Mouse (Mus musculus): ENCODE data around the gene Zfp605. TPM values are rescaled to one million over a fixed set of nuclear protein-coding genes. Genes with fewer than 3 reads are reported as not detected.

The Zfp605 gene
- total and polyA plus RNA-seq, 2 experiments from 2014 or later: 7.2 to 14.3 TPM

DNA sequence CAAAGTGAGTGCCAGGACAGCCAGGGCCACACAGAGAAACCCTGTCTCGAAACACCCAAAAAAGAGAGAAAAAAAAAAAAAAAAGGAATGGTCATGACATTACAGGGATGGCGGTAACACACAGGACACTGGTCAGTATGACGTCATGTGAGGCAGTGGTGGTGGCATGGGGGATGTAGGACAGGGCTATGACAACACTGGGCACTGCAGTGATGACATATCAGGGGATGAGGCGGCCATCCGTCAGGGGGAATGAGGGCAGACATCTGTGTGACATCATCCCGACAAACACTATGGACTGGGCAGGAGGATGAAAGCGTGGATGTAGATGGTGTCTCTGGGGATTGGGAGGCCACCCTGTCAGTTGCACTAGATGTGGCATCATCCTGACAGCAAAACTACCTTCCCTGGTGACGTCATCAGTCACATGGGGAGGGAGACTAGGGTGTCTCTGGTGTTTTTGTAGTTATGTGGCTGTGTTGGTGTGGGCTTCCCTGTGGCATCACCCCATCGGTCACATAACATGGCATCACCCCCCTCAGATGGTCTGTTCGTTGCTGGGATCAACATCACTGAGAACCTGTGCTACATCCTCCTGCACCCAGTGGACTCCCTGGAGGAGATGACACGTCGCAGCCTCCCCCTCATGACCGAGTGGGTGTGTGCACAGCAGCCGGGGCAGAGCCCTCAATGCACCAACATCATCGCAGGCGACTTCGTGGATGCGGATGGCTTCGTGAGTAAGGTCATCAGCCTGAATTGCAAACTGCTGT is 6.9 kb upstream of the Zfp605 start:
- peaks cover 32% of the 10 kb centered on the region for H3K36me3 ChIP-seq (ENCODE audit: insufficient read depth, low read length)
- no peak for ATAC-seq
- H3K4me2 ChIP-seq (ENCODE audit: low read depth, low read length): no peak overlapping the region
- WGBS: 95% methylated on average over 19 of the region's 19 CpGs
- H3K4me3 ChIP-seq (ENCODE audit: low read length): no peak overlapping the region
- H3K9ac ChIP-seq (replicated peaks; ENCODE audit: low read length): no peak overlapping the region
- TF ChIP-seq CTCF (IDR thresholded peaks at IDR 0.05; ENCODE audit: low read depth): no peak
- H3K27me3 ChIP-seq (ENCODE audit: insufficient read depth, low read length): no peaks in the 10 kb centered on the region
- H3K9me3 ChIP-seq (ENCODE audit: low read length): no peaks in the 10 kb centered on the region
- H3K4me1 ChIP-seq (ENCODE audit: insufficient read depth, low read length): peaks cover 18% of the 10 kb centered on the region
- H3K27ac ChIP-seq: no peak overlapping the region
- DNase-seq (ENCODE audit: low spot score): no peak

DNA sequence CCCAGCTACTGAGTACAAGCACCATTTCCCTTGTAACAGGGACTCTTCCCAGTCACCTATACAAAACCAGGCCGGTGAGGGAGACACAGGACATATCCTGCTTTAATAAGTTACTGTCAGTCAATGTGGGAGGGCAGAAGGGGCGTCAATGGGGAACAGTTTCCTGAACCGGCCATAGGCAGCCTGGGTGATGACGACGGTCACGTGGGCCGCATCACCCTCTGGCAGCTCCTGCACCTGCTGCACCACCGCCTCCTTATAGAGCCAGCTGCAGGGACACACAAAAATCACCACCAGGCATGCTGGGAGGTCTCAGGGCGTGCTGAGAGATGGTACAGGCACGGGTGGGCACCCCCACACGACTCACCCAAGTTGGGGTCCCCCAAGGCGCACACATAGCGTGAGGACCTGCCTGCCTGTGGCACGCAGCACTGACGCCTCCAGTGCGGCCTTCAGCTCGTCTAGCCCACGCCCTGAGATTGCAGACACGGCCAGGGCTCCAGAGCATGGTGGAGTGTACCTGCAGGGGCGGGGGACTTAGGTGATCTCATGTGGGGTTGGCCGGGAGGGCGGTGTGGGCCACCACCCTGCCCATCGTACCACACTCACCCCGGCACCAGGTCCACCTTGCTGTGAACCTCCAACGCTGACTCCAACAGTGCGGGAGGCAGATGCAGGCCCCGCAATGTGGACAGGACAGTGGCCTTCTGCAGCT is 5.8 kb upstream of the Zfp605 start:
- H3K36me3 ChIP-seq (ENCODE audit: insufficient read depth, low read length): peaks cover 32% of the 10 kb centered on the region
- peaks cover 18% of the 10 kb centered on the region for H3K4me1 ChIP-seq (ENCODE audit: insufficient read depth, low read length)
- H3K9ac ChIP-seq (replicated peaks; ENCODE audit: low read length): no peak overlapping the region
- no peaks in the 10 kb centered on the region for H3K27me3 ChIP-seq (ENCODE audit: insufficient read depth, low read length)
- 96% methylated on average over 27 of the region's 27 CpGs for WGBS
- no peak overlapping the region for H3K27ac ChIP-seq
- H3K4me2 ChIP-seq (ENCODE audit: low read depth, low read length): no peak overlapping the region
- DNase-seq (ENCODE audit: low spot score): no peak
- no peaks in the 10 kb centered on the region for H3K9me3 ChIP-seq (ENCODE audit: low read length)
- no peak overlapping the region for H3K4me3 ChIP-seq (ENCODE audit: low read length)
- TF ChIP-seq CTCF (IDR thresholded peaks at IDR 0.05; ENCODE audit: low read depth): no peak
- ATAC-seq: no peak

DNA sequence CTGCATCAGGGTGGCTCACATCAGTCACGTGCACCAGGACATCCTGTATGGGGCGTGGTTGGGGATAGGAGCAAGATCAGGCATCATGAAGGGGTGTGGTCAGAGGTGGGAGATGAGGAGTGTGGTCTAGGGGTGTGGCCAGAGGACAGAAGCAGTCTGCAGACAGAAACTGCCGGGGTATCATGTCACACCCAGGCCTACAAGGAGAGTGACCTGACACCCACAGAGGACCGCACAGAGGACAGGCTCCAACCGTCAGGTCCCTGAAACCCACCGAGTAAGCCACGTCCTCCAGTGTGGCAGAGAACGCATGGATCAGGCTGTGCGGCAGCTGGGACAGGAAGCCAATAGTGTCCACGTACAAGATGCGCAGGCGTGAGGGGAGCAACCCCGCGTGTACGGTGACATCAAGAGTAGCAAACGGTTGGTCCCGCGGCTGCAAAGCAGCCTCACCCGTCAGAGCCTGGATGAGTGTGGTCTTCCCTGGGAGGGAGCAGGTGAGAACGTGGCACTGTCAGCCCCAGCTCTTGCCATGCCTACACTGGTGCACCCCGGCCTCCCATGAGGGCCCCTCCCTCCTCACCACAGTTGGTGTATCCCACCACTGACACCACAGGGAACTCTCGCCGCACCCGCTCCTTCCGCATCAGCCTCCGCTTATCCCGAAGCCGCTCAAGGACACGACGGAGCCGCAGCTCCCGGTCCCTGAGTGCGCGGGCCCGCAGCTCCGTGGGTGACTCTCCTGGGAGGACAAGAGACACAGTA is 5.1 kb upstream of the Zfp605 start:
- Histone ChIP-seq H3K4me1 (ENCODE audit: insufficient read depth, low read length) (peaks cover 18% of the 10 kb centered on the region), H3K27me3 (ENCODE audit: insufficient read depth, low read length) (no peaks in the 10 kb centered on the region), H3K4me2 (ENCODE audit: low read depth, low read length) (no peak overlapping the region), H3K27ac (no peak overlapping the region), H3K9me3 (ENCODE audit: low read length) (no peaks in the 10 kb centered on the region), H3K4me3 (ENCODE audit: low read length) (no peak overlapping the region), H3K9ac (replicated peaks; ENCODE audit: low read length) (no peak overlapping the region), H3K36me3 (ENCODE audit: insufficient read depth, low read length) (peaks cover 32% of the 10 kb centered on the region)
- WGBS: 97% methylated on average over 36 of the region's 36 CpGs
- DNase-seq (ENCODE audit: low spot score) (no peak), ATAC-seq (no peak)
- TF ChIP-seq CTCF (IDR thresholded peaks at IDR 0.05; ENCODE audit: low read depth): no peak

DNA sequence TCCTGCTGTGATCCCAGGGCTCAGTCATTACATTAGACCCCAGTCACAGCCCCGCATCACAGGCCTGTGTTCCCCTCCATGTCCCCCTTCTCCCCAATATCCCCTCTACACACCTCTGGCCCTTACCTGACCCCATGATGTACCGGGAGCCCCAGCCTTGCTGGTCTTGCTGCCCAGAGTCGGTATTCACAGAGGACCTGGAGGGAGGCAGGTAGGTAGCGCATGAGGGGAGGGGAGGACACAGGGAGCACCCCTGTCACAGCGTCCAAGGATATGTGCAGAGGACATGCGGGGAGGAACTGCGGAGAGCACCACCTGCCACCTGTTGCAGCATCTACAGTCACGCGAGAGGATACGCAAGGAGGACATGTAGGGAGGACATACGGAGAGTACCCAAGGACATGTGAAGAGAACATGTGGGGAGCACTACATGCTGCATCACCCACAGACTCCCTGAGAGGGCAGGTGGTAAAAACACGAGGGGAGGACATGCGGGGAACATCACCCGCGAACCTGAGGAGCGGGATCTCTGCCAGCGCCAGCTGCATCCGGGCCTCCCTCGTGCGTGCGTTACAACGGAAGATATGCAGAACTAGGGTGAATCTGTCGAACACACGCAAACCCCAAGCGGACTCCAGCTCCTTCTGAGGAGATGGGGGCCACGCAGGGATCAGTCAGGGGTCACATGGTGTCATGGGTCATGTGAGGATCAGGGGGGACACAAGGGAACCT is 3.6 kb upstream of the Zfp605 start:
- peaks cover 32% of the 10 kb centered on the region for H3K36me3 ChIP-seq (ENCODE audit: insufficient read depth, low read length)
- no peak overlapping the region; the same call in 1 of the 2 replicates for H3K27ac ChIP-seq
- peak overlapping the region; percentile 76 for H3K4me3 ChIP-seq (ENCODE audit: low read length)
- no peak for DNase-seq (ENCODE audit: low spot score)
- H3K9ac ChIP-seq (replicated peaks; ENCODE audit: low read length): no peak overlapping the region
- no peak for TF ChIP-seq CTCF (IDR thresholded peaks at IDR 0.05; ENCODE audit: low read depth)
- WGBS: 92% methylated on average over 26 of the region's 26 CpGs
- no peak for ATAC-seq
- no peaks in the 10 kb centered on the region for H3K27me3 ChIP-seq (ENCODE audit: insufficient read depth, low read length)
- no peaks in the 10 kb centered on the region for H3K9me3 ChIP-seq (ENCODE audit: low read length)
- H3K4me1 ChIP-seq (ENCODE audit: insufficient read depth, low read length): peaks cover 15% of the 10 kb centered on the region
- H3K4me2 ChIP-seq (ENCODE audit: low read depth, low read length): peak overlapping the region; percentile 79

DNA sequence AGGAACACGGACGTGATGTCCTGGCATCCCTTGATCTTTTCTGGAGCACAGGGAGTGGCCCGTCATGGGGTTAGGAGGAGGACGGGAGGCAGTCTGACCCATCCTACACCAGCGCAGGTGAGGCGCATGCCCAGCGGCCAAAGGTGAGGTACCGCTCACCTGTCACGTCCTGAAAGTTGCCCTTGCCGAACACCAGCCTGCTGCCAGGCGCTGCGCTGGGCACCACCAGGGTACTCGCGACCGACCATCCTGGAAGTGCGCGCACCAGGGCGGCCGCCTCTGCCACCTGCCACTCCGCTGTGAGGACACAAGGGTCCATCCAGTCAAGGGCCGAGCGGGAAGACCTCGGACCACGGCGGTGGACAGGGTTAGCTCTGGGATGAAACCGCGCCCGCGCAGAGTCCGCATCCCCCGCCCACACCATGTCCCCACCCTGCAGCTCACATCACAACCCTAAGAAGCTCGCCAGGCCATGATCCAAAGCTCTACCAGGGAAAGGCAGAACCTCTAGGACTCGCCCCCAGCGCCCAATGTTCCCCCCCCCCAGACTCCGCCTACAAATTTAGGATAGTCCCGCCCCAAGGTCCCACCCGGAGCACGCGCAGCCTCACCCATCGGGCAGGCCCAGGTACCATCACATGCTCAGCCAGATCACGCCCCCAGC is 2.9 kb upstream of the Zfp605 start:
- H3K4me1 ChIP-seq (ENCODE audit: insufficient read depth, low read length): peaks cover 8% of the 10 kb centered on the region
- peak overlapping the region; percentile 98 for H3K27ac ChIP-seq
- DNase-seq (ENCODE audit: low spot score) (no peak), ATAC-seq (peak; percentile 13)
- peak overlapping the region; percentile 79 for H3K4me2 ChIP-seq (ENCODE audit: low read depth, low read length)
- H3K27me3 ChIP-seq (ENCODE audit: insufficient read depth, low read length): no peaks in the 10 kb centered on the region
- no peaks in the 10 kb centered on the region for H3K9me3 ChIP-seq (ENCODE audit: low read length)
- TF ChIP-seq CTCF (IDR thresholded peaks at IDR 0.05; ENCODE audit: low read depth): no peak
- peaks cover 32% of the 10 kb centered on the region for H3K36me3 ChIP-seq (ENCODE audit: insufficient read depth, low read length)
- peak overlapping the region; percentile 86 for H3K9ac ChIP-seq (replicated peaks; ENCODE audit: low read length)
- 13% methylated on average over 41 of the region's 41 CpGs for WGBS
- peak overlapping the region; percentile 76 for H3K4me3 ChIP-seq (ENCODE audit: low read length)

Data from hindbrain, postnatal 0 days (tissue).